Mouse (Mus musculus) left cerebral cortex, adult 9 months (tissue): ENCODE results near the gene Gls2.

Experiments
- DNase-seq, 2 experiments: peaks; one replicate each; pipeline ENCODE4 v3.0.0; 2022; ENCODE audit warnings: low spot score in 2 of 2

Gene Gls2

GRCm38 (mm10) chr10:128231697-128232419 is 37.6 kb downstream of the Gls2 start, which contains the start of gene Timeless:
Timeless (plus strand) TSS chr10:128232065.
- peak in 1 of 2 experiments; percentile 70 for DNase-seq

- DNase-seq = peak in 1 of 2 experiments; percentile 77
These were observed 38.2 kb downstream of the Gls2 start for GRCm38 (mm10) chr10:128232420-128232985.

- no peak for DNase-seq
These were observed 42.1 kb downstream of the Gls2 start for GRCm38 (mm10) chr10:128236321-128236720.

- DNase-seq = peak in 1 of 2 experiments; percentile 35
These were observed 43.7 kb downstream of the Gls2 start for GRCm38 (mm10) chr10:128237807-128238480.

- no peak for DNase-seq
These were observed 44.9 kb downstream of the Gls2 start for GRCm38 (mm10) chr10:128239140-128239539.

- DNase-seq = no peak
These were observed 45.9 kb downstream of the Gls2 start for GRCm38 (mm10) chr10:128240131-128240530.

GRCm38 (mm10) chr10:128243252-128243651 is 49.0 kb downstream of the Gls2 start:
- DNase-seq = no peak

GRCm38 (mm10) chr10:128244121-128244520 is 49.9 kb downstream of the Gls2 start:
- no peak for DNase-seq

GRCm38 (mm10) chr10:128247020-128247732 is 52.9 kb downstream of the Gls2 start:
- DNase-seq = no peak

- no peak for DNase-seq
These were observed 56.3 kb downstream of the Gls2 start for GRCm38 (mm10) chr10:128250565-128250964.

GRCm38 (mm10) chr10:128253677-128254255 is 59.5 kb downstream of the Gls2 start, which contains the start of gene Apon:
Apon (plus strand) TSS chr10:128254096.
- DNase-seq = no peak

- no peak for DNase-seq
These were observed 61.7 kb downstream of the Gls2 start for GRCm38 (mm10) chr10:128255925-128256324.

GRCm38 (mm10) chr10:128256328-128256727 is 62.1 kb downstream of the Gls2 start:
- no peak for DNase-seq

- no peak for DNase-seq
These were observed 64.7 kb downstream of the Gls2 start for GRCm38 (mm10) chr10:128258953-128259352.
